Mouse (Mus musculus): ENCODE results near the gene Mxd1. TPM values are rescaled to one million over a fixed set of nuclear protein-coding genes. Genes with fewer than 3 reads are reported as not detected.

Gene Mxd1
- total RNA-seq, 2 experiments from 2014 or later: 18.6 to 19.0 TPM

DNA sequence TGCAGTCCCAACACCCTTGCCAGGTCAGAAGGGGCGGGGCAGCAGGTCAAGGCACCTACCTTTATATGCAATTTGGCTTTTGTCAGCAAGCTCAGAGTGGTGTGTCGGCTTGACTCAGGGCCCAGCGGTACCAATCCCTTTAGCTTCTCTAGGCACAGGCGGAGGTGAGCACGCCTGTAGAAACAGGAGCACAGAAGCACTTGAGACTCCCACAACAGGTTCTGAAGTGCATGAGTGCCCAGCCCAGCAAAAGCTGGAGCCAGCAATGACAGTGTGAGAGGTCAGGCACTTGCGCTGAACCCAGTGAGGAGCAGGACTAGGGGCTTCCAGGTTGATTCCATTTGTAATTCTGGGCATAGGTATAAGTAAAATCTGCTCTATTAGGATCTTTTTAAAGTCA, 15.9 kb downstream of the Mxd1 start:
- DNase-seq (ENCODE audit: low spot score in 2 of 2): no peak

DNA sequence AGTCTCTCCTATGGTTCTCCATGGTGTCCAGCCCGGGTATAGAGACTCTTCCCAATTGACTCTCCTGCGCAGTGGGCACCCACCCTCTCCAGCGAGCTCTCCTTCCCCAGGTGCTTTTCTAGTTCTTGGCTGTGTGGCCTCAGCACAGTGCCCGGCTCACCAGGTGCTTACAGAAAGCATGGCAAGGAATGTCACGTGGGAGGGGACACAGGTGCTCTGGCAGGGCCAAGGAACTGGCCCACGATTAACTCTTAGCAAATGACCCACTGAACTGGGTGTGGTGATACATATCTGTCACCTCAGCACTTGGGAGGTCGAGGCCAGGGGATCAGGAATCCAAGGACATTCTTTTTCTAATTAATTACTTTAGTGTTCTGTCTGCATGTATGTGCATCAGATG, 22.8 kb downstream of the Mxd1 start:
- no peak for DNase-seq (ENCODE audit: low spot score in 2 of 2)

DNA sequence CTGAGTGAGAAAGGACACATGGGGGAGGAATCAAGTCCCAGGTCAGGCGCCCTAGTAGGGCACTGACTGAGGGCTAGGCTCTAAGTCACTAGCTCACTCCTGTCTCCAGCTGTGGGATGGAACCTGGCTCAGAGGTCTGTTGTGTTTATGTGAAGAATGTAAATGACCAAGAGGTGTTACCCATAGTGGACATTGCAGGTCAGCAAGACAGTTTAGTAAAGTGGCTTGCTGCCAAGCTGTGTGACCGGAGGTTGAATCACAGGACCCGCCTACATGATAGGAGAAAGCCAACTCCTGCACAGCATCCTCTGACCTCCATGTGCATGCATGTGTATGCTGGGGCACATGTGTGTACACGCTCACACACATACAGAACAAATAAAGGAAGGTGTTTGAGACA, 23.4 kb downstream of the Mxd1 start:
- no peak for DNase-seq (ENCODE audit: low spot score in 2 of 2)

DNA sequence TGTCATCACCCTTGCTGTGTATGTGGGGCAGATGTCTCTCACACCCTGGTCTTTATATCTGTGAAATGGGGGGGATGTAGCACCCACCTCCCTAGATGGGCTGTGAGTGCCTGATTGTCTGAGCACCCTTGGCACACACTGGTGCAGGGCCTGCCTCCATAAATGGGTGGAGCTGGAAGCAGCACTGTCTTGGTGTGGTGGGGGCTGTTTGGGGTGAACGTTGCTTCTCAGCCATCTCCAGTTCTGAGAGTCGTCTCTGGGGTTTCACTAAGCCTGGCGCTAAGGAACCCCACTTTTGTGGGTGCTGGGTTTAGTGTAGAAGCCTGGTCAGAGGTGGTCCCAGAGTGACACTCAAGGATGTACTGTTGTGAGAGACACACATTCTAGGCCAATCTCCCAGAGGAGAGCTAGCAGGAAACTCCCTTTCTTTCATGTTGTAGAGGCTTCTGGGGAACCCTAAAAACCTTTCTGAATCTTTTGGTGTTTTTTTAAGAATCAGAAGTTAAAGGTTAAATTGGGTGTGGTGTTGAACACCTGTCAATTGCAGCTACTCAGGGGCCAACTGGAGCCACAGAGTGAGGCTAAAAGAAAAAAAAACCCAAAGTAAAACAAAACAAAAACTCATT, 24.1 kb downstream of the Mxd1 start:
- DNase-seq (ENCODE audit: low spot score in 2 of 2): no peak

DNA sequence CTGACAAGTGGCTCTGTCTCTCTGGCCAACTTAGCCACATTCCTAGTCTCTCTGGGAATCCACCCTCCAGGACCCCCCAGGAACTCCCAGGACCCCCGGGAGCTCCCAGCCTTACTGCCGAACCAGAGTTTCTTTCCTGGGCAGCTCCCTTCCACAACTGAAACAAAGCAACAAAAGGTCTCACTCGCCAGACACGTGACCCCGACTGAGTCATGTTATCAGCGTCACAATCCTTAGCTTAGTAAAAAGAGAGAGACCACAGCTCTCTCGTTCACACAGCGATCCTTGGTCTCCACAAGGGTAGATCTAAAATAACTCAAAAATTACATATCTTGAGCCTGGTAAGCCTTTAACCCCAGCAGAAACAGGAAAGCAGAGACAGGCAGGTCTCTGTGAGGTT, 27.2 kb downstream of the Mxd1 start:
- no peak for DNase-seq (ENCODE audit: low spot score in 2 of 2)

DNA sequence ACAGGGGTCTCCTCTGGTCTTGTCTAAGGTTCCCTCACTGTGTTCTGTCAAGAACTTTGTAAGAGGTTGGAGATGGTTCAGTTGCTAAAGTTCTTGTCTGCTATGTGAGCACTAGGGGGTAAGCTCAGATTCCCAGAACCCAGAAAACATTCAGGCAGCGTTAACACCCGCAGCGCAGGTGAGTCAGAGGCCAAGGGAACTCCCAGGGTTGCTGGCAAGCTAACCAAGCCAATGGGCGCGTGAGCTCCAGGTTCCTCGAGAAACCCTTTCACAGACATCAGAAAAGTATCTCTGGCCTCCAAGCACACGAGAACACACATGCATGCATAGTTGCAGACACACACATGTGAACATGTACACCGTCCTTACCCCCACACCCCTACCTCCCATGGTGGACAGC, 28.2 kb downstream of the Mxd1 start:
- no peak for DNase-seq (ENCODE audit: low spot score in 2 of 2)

DNA sequence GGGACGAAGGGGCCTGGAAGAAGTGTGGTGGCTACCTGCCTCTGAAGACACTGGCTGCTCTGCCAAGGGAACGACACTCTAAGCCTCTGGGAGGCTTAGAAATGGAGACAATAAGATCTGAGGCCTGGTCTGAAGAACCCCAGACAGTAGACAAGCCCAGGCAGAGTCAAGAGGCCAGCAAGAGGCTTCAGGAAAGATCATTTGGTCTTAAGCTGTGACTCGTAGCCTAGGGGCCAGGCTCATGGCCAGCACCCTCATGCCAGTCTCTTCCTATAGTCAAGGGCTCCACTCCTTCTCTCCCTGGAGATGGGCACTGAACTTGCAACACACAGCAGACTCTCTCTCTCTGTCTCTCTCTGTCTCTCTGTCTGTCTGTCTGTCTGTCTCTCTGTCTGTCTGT, 28.8 kb downstream of the Mxd1 start:
- DNase-seq (ENCODE audit: low spot score in 2 of 2): no peak

DNA sequence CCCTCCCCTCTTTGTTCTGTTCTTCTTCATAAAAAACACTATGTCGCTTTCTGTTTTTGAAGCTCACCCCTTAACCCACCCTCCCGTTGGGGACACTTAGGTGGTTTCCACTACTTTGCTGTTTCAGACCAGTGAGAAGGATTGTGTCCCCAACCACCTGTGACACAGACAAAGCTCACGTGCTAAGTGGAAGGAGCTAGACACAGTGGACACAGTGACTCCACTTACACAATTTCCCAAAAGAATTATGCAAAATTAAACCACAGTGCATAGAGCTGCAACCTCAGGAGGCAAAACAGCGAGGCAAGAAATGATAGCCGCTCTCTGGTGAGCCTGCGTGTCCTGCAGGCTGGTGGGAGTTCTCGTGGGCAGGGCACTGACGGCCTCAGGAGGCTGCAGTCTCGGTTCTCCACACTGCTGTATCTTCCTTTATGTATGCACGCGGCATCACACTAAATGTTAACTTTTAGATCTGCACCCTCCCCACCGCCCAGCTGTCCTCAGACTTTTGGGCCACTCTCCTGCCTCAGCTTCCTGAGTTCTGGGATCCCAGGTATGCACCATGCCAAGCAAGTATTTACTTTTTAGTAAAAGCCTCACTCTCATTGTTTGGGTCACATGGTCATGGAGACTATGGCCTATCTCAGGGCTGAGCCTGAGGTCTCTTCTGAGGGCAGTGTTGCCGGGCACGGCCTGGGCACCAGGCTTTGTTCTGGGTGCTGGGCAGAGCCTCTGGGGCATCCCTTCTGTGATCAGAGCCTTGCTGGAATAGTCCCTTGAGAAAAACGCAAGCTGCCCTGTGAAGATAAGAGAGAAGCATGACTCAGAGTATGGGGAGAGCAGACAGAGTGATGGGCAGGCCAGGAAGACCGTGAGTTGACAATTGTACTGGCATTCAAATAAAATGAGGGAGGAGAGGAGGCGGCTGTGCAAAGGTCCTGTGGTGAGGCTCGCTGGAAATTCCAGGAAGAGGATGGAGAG, 29.5 kb downstream of the Mxd1 start:
- DNase-seq (ENCODE audit: low spot score in 2 of 2): no peak

DNA sequence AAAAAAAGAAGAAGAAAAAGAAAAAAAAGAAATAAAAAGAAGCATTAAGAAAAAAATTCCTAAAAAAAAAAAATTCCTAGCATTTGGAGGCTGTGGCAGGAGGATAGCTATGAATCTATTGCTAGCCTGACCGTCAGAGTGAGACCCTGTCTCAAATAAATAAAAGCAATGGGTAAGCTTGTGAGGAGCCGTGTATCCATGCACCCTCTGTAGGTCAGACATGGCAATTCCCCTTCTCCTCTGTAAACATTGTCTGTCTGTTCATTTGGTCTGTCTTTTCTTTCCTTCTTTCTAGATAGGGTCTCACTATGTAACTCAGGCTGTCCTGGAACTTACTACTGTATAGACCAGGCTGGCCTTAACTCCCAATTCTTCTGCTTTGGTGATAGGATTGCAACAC, 30.5 kb downstream of the Mxd1 start:
- no peak for DNase-seq (ENCODE audit: low spot score in 2 of 2)

DNA sequence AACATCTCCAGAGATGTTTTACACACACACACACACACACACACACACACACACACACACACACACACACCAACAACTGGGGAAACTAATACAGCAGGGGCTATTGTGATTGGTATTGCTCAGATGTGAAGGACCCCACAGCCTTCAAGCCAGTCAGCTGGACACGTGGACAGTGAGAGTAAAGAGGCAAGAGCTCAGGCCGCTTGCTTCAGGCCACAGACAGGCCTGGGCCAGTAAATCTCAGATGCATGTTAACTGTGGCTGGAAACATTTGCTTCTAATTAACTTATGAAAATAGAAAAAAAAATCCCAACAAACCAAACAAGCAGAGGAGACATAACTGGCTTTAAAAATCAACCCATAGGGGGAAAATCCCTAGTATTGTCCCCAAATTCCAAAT, 31.1 kb downstream of the Mxd1 start:
- DNase-seq (ENCODE audit: low spot score in 2 of 2): no peak

DNA sequence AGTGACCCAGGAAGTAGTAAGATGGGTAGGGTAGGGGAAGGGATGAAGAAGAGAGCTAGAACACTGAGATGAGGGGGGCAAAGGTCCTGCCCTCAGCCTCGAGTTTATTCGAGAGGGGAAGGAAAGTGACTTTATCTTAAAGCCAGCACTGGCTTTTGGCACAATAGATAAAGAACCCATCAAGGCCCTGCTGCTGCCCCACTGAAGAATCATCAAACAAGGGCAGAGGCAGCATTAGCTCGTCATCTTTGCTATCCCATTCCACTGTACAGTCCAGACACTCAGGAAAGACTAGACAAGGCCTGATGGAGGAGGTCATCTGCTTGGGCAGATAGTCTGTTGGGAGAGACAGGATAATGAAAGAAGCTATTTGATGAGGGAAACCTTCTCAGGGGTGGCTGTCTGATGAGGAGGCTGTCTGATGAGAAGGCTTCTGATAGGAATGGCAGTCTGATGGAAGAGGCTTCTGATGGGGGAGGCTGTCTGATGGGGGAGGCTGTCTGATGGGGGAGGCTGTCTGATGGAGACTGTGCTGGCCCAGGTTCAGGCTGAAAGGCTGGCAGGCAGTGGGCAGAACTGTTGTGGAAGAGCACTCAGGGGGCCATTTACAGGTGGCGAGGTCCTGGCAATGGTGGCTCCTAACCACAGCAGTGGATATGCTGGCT, 31.7 kb downstream of the Mxd1 start:
- DNase-seq (ENCODE audit: low spot score in 2 of 2): no peak

DNA sequence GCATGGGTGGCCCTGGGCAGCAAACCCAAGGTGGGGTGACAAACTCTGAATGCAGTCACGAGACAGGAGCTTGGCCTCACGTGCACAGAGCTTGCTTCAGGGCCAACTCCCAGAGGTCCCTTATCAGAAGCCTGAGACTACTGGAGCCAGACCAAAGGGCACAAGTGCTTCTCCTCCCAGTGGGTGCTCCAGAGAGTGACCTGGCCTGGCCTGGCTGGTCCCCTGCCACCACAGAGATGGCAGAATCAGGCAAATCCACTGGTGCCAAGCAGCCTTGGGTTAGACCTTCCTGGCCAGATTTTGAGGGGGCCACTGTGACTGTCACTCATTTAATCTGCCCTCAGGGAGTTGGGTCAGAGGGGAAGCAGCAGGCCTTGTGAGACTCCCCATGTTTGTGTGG, 32.5 kb downstream of the Mxd1 start:
- DNase-seq (ENCODE audit: low spot score in 2 of 2): no peak

DNA sequence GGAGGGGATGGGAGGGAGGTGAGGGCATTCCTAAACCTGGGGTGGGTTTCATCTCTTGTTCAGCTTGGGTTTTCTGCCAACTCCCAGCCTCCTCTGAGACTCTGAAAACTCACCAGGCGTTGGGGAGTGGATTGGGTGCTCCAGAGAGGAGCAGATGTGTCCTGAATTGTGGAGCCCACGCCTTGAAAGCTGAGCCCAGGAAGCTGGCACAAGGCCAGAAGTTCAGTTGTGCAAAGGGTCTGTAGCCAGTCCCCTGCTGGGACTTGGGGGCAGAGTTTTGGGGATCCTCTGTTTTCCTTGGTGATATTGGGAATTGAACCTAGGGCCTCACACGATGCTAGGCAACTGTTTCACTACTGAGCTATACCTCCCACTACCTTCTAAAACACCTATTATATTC, 38.8 kb downstream of the Mxd1 start:
- DNase-seq (ENCODE audit: low spot score in 2 of 2): peak in 1 of 2 experiments; percentile 13

DNA sequence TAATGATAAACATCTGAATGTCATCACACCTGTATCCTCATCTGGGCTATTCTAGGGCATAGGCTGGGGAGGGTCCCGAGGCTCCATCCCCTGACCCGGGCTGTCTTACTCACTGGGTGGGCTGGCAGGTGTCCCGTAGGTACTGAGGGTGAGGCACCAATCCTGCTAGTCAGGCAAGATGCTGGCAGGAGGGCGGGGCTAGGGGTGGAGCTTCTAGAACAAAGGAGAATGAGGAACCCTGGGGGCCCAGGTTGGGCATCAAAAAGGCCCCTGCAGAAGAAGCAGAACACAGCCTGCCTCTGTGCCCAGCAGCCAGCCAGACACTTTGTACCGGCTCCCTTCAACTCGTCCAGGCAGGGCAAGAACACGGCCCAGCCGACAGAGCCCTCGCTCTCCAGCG, 41.0 kb downstream of the Mxd1 start, which contains the start of gene Asprv1:
Gene Asprv1, plus strand, starts transcription at position 219 of the 400 bp plus-strand sequence.
- DNase-seq (ENCODE audit: low spot score in 2 of 2): no peak

DNA sequence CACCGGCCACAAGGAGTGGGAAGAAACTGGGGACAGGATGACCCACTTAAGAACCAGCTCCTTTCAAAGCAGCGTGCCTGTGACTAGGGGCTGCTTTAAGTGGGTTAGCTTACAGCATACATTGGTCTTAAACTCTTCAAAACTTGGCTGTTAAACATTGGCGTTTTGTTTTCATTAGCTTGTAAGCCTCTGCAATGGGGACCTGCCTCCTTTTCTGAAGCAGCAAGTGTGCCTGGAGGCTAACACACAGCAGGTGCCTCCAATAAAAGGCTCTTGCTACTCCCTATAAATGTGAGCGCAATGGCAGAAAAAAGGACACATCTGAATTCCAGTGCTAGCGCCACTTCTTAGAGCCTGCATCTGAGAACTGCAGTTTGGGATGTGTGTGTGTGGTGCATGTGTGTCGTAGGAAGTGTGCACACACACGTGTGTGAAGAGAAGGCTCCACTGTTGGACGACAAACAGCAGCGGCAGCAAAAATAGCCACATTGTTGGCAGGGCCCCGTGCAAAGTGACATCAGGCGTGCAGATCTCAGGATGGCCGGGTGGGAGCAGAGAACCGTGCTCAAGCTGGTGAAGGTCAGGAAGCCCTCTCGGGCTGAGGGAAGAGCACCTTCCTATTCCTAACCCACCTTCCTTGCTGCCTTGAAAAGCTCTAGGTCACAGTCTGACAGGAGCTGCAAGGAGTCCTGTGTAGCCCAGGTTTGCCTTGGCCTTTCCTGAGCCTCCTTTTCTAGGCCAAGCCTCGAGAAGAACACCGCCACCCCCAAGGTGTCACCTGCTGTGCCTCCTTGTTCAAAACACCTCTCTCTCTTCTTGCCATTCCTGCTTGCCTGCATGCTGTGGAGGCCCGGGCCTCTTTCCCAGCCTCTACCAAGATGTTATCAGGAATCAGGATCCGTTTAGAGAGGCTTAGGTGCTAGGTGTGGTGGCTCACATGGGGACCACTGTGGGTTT, 44.6 kb downstream of the Mxd1 start:
- DNase-seq (ENCODE audit: low spot score in 2 of 2): peak in 1 of 2 experiments; percentile 10

DNA sequence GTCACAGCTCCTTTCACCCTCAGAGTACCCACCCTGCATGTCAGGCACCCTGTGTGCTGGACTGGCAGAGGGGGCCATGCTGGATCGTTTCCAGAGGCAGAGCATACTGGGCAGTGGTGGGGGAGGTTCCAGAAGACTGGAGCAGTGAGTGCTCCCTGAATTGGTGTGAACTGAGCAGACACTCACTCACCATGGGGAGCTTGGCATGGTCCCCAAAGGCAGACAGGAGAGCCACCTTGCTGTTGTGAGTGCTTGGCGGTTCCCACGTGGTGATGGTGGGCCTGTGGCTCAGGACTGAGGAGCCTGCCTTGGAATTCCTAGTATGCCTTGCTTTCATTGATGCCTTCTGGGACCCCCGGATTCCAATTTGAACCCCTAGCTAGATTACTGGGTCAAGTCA, 45.8 kb downstream of the Mxd1 start:
- no peak for DNase-seq (ENCODE audit: low spot score in 2 of 2)

DNA sequence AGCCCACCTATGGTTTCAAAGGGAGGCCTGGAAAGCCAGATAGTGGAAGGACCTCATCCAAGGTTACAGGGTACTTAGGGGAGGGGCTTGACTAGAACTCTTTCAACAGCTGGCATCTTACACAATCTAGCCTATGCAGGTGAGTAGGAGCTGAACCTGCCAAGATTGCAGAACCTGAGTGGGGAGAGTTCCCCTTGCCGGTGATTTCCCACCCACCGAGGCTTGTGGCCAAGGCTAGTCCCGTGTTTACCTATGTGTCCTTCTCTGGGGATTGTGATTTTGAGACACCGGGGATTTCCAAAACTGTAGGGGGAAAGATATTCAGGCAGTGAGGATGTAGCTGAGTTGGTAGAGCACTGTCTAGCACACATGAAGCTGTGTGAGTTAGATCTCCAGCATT, 53.7 kb downstream of the Mxd1 start:
- no peak for DNase-seq (ENCODE audit: low spot score in 2 of 2)

DNA sequence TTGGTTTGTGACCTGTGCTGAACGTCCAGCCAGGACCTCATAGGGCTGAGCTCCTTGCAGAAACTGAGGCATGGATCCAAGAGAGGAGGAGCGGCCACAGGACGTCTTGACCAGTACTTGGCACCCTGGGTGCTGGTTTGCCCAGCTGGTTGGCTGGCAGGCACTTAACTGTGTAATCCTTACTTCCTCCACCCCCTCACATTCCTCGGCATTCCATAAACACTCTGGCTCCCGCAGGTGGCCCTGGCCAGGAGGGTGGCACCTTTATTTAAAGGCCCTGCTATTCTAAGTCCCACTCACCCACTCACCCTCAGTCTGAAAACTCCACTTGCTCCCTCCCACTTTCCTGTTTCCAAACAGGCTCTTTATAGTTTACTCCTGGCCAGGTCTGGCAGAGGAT, 58.2 kb downstream of the Mxd1 start:
- DNase-seq (ENCODE audit: low spot score in 2 of 2): no peak

DNA sequence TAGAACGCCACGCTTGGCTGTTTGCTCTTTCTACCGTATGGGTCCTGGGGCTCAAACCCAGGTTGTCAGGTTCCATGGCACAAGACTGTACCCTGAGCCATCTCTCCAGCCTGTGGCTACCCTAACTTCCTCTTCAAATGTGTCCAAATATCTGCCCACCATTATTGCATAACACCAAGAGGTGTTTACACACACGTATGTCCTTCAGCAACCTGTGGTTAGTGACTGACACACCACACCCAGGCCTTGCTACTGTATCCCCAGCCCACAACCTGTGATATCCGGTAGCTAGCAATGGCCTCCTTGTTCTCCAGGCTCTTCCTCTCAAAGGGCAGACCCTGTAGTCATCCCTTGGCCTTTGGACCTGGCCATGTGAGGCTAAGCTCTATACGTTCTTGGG, 59.7 kb downstream of the Mxd1 start:
- DNase-seq (ENCODE audit: low spot score in 2 of 2): no peak

DNA sequence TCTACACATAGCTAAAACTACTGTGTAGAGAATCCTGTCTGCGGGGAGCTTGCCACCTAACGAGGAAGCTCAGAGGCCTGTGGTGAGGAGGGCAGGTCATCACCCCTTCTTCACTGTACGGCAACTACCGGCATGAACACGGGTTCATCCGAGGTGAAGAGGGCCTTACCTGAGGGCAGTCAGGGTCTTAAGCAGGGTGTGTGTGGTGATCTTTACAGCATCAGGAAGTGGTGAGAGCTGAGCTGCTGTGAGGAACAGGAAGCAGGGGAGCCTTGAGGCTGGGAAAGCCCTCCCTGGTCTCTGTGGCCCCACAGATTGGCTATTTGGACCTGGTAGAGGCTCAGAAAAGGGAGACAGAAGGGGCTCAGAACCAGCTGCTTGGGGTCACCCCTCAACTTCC, 61.5 kb downstream of the Mxd1 start:
- no peak for DNase-seq (ENCODE audit: low spot score in 2 of 2)

DNA sequence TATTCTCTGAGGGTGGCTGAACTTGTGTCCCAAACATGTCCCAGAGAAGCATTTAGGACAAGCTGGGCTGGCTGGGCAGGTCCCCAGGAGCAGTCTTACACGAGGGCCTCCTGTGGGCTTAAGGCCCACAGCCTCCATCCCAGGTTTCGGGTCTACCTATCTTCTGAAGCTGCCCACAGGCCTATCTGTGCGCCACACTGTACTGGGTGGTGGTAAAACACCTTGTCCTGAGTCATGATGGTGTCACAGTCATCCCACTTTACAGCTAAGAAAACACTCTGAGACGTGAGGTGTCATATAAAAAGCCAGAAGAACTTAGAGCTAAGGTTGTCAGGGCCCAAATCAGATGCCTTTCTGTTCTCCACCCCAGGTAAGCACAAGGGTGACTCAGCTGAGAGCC, 62.7 kb downstream of the Mxd1 start:
- DNase-seq (ENCODE audit: low spot score in 2 of 2): no peak

All from layer of hippocampus, adult 18-20 months (tissue).